7 mouse cellular contexts compared by ENCODE assay signal in the genomic region with DNA sequence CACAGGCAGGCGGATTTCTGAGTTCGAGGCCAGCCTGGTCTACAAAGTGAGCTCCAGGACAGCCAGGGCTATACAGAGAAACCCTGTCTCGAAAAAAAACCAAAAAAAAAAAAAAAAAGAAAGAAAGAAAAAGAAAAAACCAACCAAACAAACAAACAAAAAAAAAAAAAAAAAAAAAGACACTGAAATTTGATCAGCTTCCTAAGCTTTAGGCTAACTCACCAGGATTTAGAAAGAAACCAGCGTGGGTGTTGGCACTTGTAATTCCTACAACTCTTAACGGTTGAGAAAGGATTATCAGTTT. TPM values are rescaled to one million over a fixed set of nuclear protein-coding genes. Genes with fewer than 3 reads are reported as not detected.
A peak's percentile ranks its signal among the peaks of the same experiment; 100 is the strongest.
DNase-seq lines count a peak whose midpoint lies in the region; ATAC-seq and TF ChIP-seq lines count a peak whose summit lies in the region.
"Not testable (repeated sequence)": the region's sequence is repeated elsewhere in the genome, so short reads cannot be mapped to it uniquely, and the experiment has no call there.

No protein-coding gene starts in this region.

- peaks cover 63% of the 10 kb centered on the region for H3K36me3 ChIP-seq in forebrain, embryonic 13.5 days (ENCODE audit: poor library complexity, severe bottlenecking)
- H3K36me3 ChIP-seq in heart, embryonic 14.5 days (ENCODE audit: control insufficient read depth, insufficient read depth, low read length) = peaks cover 56% of the 10 kb centered on the region
- peaks cover 60% of the 10 kb centered on the region for H3K36me3 ChIP-seq in intestine, embryonic 14.5 days (ENCODE audit: control insufficient read depth, insufficient read depth, low read length)
- peaks cover 62% of the 10 kb centered on the region for H3K36me3 ChIP-seq in limb, embryonic 13.5 days
- H3K36me3 ChIP-seq in lung, embryonic 15.5 days = peaks cover 50% of the 10 kb centered on the region
- H3K36me3 ChIP-seq in neural tube, embryonic 11.5 days (ENCODE audit: control insufficient read depth, insufficient read depth, low read length) = peaks cover 24% of the 10 kb centered on the region

- not testable (repeated sequence) for H3K9me3 ChIP-seq in forebrain, embryonic 13.5 days (replicated peaks); heart, embryonic 14.5 days (ENCODE audit: control insufficient read depth, low read length); intestine, embryonic 14.5 days (ENCODE audit: control insufficient read depth, low read length); limb, embryonic 13.5 days; lung, embryonic 15.5 days; neural tube, embryonic 11.5 days (ENCODE audit: control insufficient read depth, low read length)

- 55% methylated on average over 5 of the region's 5 CpGs for WGBS in forebrain, embryonic 13.5 days
- WGBS in heart, embryonic 14.5 days = 40% methylated on average over 4 of the region's 5 CpGs
- 47% methylated on average over 4 of the region's 5 CpGs for WGBS in intestine, embryonic 14.5 days
- 34% methylated on average over 5 of the region's 5 CpGs for WGBS in limb, embryonic 13.5 days
- 42% methylated on average over 5 of the region's 5 CpGs for WGBS in lung, embryonic 15.5 days
- 64% methylated on average over 4 of the region's 5 CpGs for WGBS in neural tube, embryonic 11.5 days

- not testable (repeated sequence) for TF ChIP-seq POLR2A in bone marrow macrophage, adult 2 months (IDR thresholded peaks at IDR 0.05; ENCODE audit: borderline replicate concordance, low read depth, low read length)

- not testable (repeated sequence) for H3K4me1 ChIP-seq in bone marrow macrophage, adult 2 months (ENCODE audit: control insufficient read depth, insufficient read depth, low read length); intestine, embryonic 14.5 days (replicated peaks; ENCODE audit: control insufficient read depth, insufficient read depth, low read length); neural tube, embryonic 11.5 days (ENCODE audit: control insufficient read depth, insufficient read depth, low read length)
- H3K4me1 ChIP-seq in forebrain, embryonic 13.5 days = peaks cover 24% of the 10 kb centered on the region
- H3K4me1 ChIP-seq in heart, embryonic 14.5 days (ENCODE audit: control insufficient read depth in 2 of 2, insufficient read depth in 2 of 2, low read length in 2 of 2) = peaks cover 0 to 15% of the 10 kb centered on the region in 2 experiments; a peak in 2 of 4 replicates
- peaks cover 17% of the 10 kb centered on the region for H3K4me1 ChIP-seq in limb, embryonic 13.5 days
- peaks cover 16% of the 10 kb centered on the region for H3K4me1 ChIP-seq in lung, embryonic 15.5 days

- TF ChIP-seq CTCF in bone marrow macrophage, adult 2 months (IDR thresholded peaks at IDR 0.05; ENCODE audit: low read depth, low read length) = not testable (repeated sequence)

- peak overlapping the region; percentile 70 for H3K4me2 ChIP-seq in forebrain, embryonic 13.5 days
- peak overlapping the region; percentile 81 for H3K4me2 ChIP-seq in heart, embryonic 14.5 days (ENCODE audit: low read length)
- H3K4me2 ChIP-seq in intestine, embryonic 14.5 days (ENCODE audit: low read length) = peak overlapping the region; percentile 74
- H3K4me2 ChIP-seq in limb, embryonic 13.5 days (replicated peaks) = peak overlapping the region; percentile 83
- peak overlapping the region; percentile 76 for H3K4me2 ChIP-seq in lung, embryonic 15.5 days
- peak overlapping the region; percentile 83 for H3K4me2 ChIP-seq in neural tube, embryonic 11.5 days (ENCODE audit: low read depth)

- not testable (repeated sequence) for H3K9ac ChIP-seq in forebrain, embryonic 13.5 days; intestine, embryonic 14.5 days (ENCODE audit: low read length); limb, embryonic 13.5 days; lung, embryonic 15.5 days; neural tube, embryonic 11.5 days (ENCODE audit: low read length)
- H3K9ac ChIP-seq in heart, embryonic 14.5 days (ENCODE audit: low read length) = peak overlapping the region; percentile 82; the same call in 1 of the 2 replicates

- not testable (repeated sequence) for ATAC-seq in forebrain, embryonic 13.5 days; heart, embryonic 14.5 days (ENCODE audit: insufficient number of reproducible peaks, insufficient read depth, low FRiP score, low read depth); intestine, embryonic 14.5 days (replicated peaks; ENCODE audit: low FRiP score, low TSS enrichment, low read depth); limb, embryonic 13.5 days (ENCODE audit: low FRiP score, low read depth); lung, embryonic 15.5 days (ENCODE audit: borderline replicate concordance, extremely low read depth, low FRiP score, low TSS enrichment); neural tube, embryonic 11.5 days (ENCODE audit: insufficient read depth, low FRiP score, low TSS enrichment)

- H3K27me3 ChIP-seq in forebrain, embryonic 13.5 days; heart, embryonic 14.5 days (ENCODE audit: control insufficient read depth, insufficient read depth, low read length); intestine, embryonic 14.5 days (replicated peaks; ENCODE audit: control insufficient read depth, insufficient read depth, low read length); limb, embryonic 13.5 days; lung, embryonic 15.5 days; neural tube, embryonic 11.5 days (ENCODE audit: control insufficient read depth, insufficient read depth, low read length): not testable (repeated sequence)

- DNase-seq in intestine, embryonic 14.5 days (ENCODE audit: low spot score); neural tube, embryonic 11.5 days (ENCODE audit: low spot score): not testable (repeated sequence)

- not testable (repeated sequence) for H3K27ac ChIP-seq in bone marrow macrophage, adult 2 months (ENCODE audit: insufficient read depth, low read depth, low read length); limb, embryonic 13.5 days; neural tube, embryonic 11.5 days (ENCODE audit: low read depth, low read length)
- peak overlapping the region; percentile 84 for H3K27ac ChIP-seq in forebrain, embryonic 13.5 days
- H3K27ac ChIP-seq in heart, embryonic 14.5 days (replicated peaks in 1 of 2; ENCODE audit: control insufficient read depth in 1 of 2, insufficient read depth in 1 of 2, low read depth in 2 of 2, low read length in 2 of 2) = peak overlapping the region in 1 of 2 experiments; percentile 93; a peak in 2 of 4 replicates
- peak overlapping the region; percentile 89; the same call in 1 of the 2 replicates for H3K27ac ChIP-seq in intestine, embryonic 14.5 days (ENCODE audit: low read depth)
- peak overlapping the region; percentile 93 for H3K27ac ChIP-seq in lung, embryonic 15.5 days

- H3K4me3 ChIP-seq in bone marrow macrophage, adult 2 months (ENCODE audit: insufficient read depth, low read length) = peak overlapping the region; percentile 70; the same call in 1 of the 2 replicates
- H3K4me3 ChIP-seq in forebrain, embryonic 13.5 days; intestine, embryonic 14.5 days (ENCODE audit: low read depth, low read length); lung, embryonic 15.5 days: not testable (repeated sequence)
- peak overlapping the region in 1 of 2 experiments; percentile 68; a peak in 1 of 4 replicates for H3K4me3 ChIP-seq in heart, embryonic 14.5 days (ENCODE audit: control insufficient read depth in 1 of 2, insufficient read depth in 1 of 2, low read depth in 1 of 2, low read length in 2 of 2)
- 0 out of 2 replicates have a peak overlapping the region, but pooled peaks have one; percentile 64 for H3K4me3 ChIP-seq in limb, embryonic 13.5 days
- H3K4me3 ChIP-seq in neural tube, embryonic 11.5 days (ENCODE audit: low read depth, low read length) = peak overlapping the region; percentile 55; the same call in 1 of the 2 replicates

RNA-seq across cellular contexts. Expression of a gene that starts 0.5 kb away (rescaled TPM):
- polyA plus RNA-seq in bone marrow macrophage, adult 2 months (2012; ENCODE audit: insufficient read depth, insufficient read length, missing spikeins) = 5.5 and 6.8 TPM in 2 replicates
- 16.2 and 18.7 TPM in 2 replicates for polyA plus RNA-seq in forebrain, embryonic 13.5 days (2015; fragmentation: Nextera tagmentation; extraction: Ambion mirVana)
- polyA plus RNA-seq in heart, embryonic 14.5 days (2014; fragmentation: Nextera tagmentation; extraction: Ambion mirVana) = 7.6 and 7.8 TPM in 2 replicates
- polyA plus RNA-seq in intestine, embryonic 14.5 days (2014; fragmentation: Nextera tagmentation; extraction: Ambion mirVana) = 13.5 and 14.4 TPM in 2 replicates
- 12.3 and 12.4 TPM in 2 replicates for polyA plus RNA-seq in limb, embryonic 13.5 days (2015; fragmentation: Nextera tagmentation; extraction: Ambion mirVana)
- polyA plus RNA-seq in lung, embryonic 15.5 days (2015; fragmentation: Nextera tagmentation; extraction: Ambion mirVana) = 6.6 and 10.2 TPM in 2 replicates
- 12.0 and 12.8 TPM in 2 replicates for polyA plus RNA-seq in neural tube, embryonic 11.5 days (2014; fragmentation: Nextera tagmentation; extraction: Ambion mirVana)

RNA-seq across cellular contexts. Expression of a gene that starts 16.0 kb away (rescaled TPM):
- 13.3 and 17.6 TPM in 2 replicates for polyA plus RNA-seq in bone marrow macrophage, adult 2 months (2012; ENCODE audit: insufficient read depth, insufficient read length, missing spikeins)
- polyA plus RNA-seq in forebrain, embryonic 13.5 days (2015; fragmentation: Nextera tagmentation; extraction: Ambion mirVana) = 40.8 and 46.2 TPM in 2 replicates
- polyA plus RNA-seq in heart, embryonic 14.5 days (2014; fragmentation: Nextera tagmentation; extraction: Ambion mirVana) = 11.2 and 12.0 TPM in 2 replicates
- polyA plus RNA-seq in intestine, embryonic 14.5 days (2014; fragmentation: Nextera tagmentation; extraction: Ambion mirVana) = 29.9 and 34.2 TPM in 2 replicates
- polyA plus RNA-seq in limb, embryonic 13.5 days (2015; fragmentation: Nextera tagmentation; extraction: Ambion mirVana) = 49.7 and 50.4 TPM in 2 replicates
- polyA plus RNA-seq in lung, embryonic 15.5 days (2015; fragmentation: Nextera tagmentation; extraction: Ambion mirVana) = 36.8 and 42.2 TPM in 2 replicates
- 36.2 and 36.8 TPM in 2 replicates for polyA plus RNA-seq in neural tube, embryonic 11.5 days (2014; fragmentation: Nextera tagmentation; extraction: Ambion mirVana)

RNA-seq across cellular contexts. Expression of a gene that starts 18.1 kb away (rescaled TPM):
- polyA plus RNA-seq in bone marrow macrophage, adult 2 months (2012; ENCODE audit: insufficient read depth, insufficient read length, missing spikeins) = 6.2 and 7.5 TPM in 2 replicates
- polyA plus RNA-seq in forebrain, embryonic 13.5 days (2015; fragmentation: Nextera tagmentation; extraction: Ambion mirVana) = 22.3 and 23.9 TPM in 2 replicates
- 18.2 and 23.1 TPM in 2 replicates for polyA plus RNA-seq in heart, embryonic 14.5 days (2014; fragmentation: Nextera tagmentation; extraction: Ambion mirVana)
- polyA plus RNA-seq in intestine, embryonic 14.5 days (2014; fragmentation: Nextera tagmentation; extraction: Ambion mirVana) = 19.8 and 19.9 TPM in 2 replicates
- 21.5 and 23.5 TPM in 2 replicates for polyA plus RNA-seq in limb, embryonic 13.5 days (2015; fragmentation: Nextera tagmentation; extraction: Ambion mirVana)
- polyA plus RNA-seq in lung, embryonic 15.5 days (2015; fragmentation: Nextera tagmentation; extraction: Ambion mirVana) = 19.6 and 21.2 TPM in 2 replicates
- polyA plus RNA-seq in neural tube, embryonic 11.5 days (2014; fragmentation: Nextera tagmentation; extraction: Ambion mirVana) = 22.1 and 26.3 TPM in 2 replicates

RNA-seq across cellular contexts. Expression of a gene that starts 30.5 kb away (rescaled TPM):
- polyA plus RNA-seq in bone marrow macrophage, adult 2 months (2012; ENCODE audit: insufficient read depth, insufficient read length, missing spikeins) = 66.9 and 68.7 TPM in 2 replicates
- polyA plus RNA-seq in forebrain, embryonic 13.5 days (2015; fragmentation: Nextera tagmentation; extraction: Ambion mirVana) = 166 and 178 TPM in 2 replicates
- polyA plus RNA-seq in heart, embryonic 14.5 days (2014; fragmentation: Nextera tagmentation; extraction: Ambion mirVana) = 148 and 149 TPM in 2 replicates
- polyA plus RNA-seq in intestine, embryonic 14.5 days (2014; fragmentation: Nextera tagmentation; extraction: Ambion mirVana) = 149 and 157 TPM in 2 replicates
- 109 and 123 TPM in 2 replicates for polyA plus RNA-seq in limb, embryonic 13.5 days (2015; fragmentation: Nextera tagmentation; extraction: Ambion mirVana)
- polyA plus RNA-seq in lung, embryonic 15.5 days (2015; fragmentation: Nextera tagmentation; extraction: Ambion mirVana) = 170 and 177 TPM in 2 replicates
- polyA plus RNA-seq in neural tube, embryonic 11.5 days (2014; fragmentation: Nextera tagmentation; extraction: Ambion mirVana) = 179 and 183 TPM in 2 replicates

RNA-seq across cellular contexts. Expression of a gene that starts 46.4 kb away (rescaled TPM):
- polyA plus RNA-seq in bone marrow macrophage, adult 2 months (2012; ENCODE audit: insufficient read depth, insufficient read length, missing spikeins) = 75.2 and 75.7 TPM in 2 replicates
- polyA plus RNA-seq in forebrain, embryonic 13.5 days (2015; fragmentation: Nextera tagmentation; extraction: Ambion mirVana) = 15.5 and 16.8 TPM in 2 replicates
- 15.9 and 19.5 TPM in 2 replicates for polyA plus RNA-seq in heart, embryonic 14.5 days (2014; fragmentation: Nextera tagmentation; extraction: Ambion mirVana)
- 17.4 and 18.8 TPM in 2 replicates for polyA plus RNA-seq in intestine, embryonic 14.5 days (2014; fragmentation: Nextera tagmentation; extraction: Ambion mirVana)
- 22.0 and 24.4 TPM in 2 replicates for polyA plus RNA-seq in limb, embryonic 13.5 days (2015; fragmentation: Nextera tagmentation; extraction: Ambion mirVana)
- 18.4 and 22.3 TPM in 2 replicates for polyA plus RNA-seq in lung, embryonic 15.5 days (2015; fragmentation: Nextera tagmentation; extraction: Ambion mirVana)
- polyA plus RNA-seq in neural tube, embryonic 11.5 days (2014; fragmentation: Nextera tagmentation; extraction: Ambion mirVana) = 9.7 and 11.2 TPM in 2 replicates
